Mouse (Mus musculus): ENCODE measurements at regions not wholly inside any gene's neighbourhood (a gene's known extent, or its start where the extent isn't known, plus 50 kb on each side); places are given as distances from the start of the nearest gene placed in this dataset.

- DNase-seq (ENCODE audit: low read depth) = peak; percentile 81
- TF ChIP-seq CTCF (IDR thresholded peaks at IDR 0.05; ENCODE audit: borderline replicate concordance, extremely low read depth, insufficient read depth, insufficient read length) (peak; percentile 65), POLR2A (IDR thresholded peaks at IDR 0.05; ENCODE audit: borderline replicate concordance, extremely low read depth, insufficient read depth, insufficient read length, poor library complexity, severe bottlenecking) (no peak)
Measured at GRCm38 (mm10) chr3:151001881-151002412, 435.7 kb upstream of the Adgrl4 start.

DNA sequence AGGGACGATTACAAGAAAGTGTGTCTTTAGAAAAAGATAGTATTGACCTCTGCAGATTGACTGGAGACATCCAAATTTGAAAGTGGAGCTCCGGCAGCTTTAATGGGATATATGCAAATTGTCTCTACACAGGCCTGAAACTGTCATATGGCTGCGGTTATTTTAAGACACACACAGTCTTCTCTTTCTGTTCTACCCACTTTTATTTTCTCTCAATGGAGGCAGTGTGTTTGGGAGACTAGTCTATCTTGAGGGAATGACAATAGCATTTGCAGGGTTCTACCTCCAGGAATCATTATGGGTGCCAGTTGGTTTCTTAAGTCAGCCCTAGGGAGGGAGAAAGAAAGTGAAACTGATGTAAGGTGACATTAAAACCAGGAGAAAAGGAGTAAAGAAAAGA is 434.2 kb upstream of the Adgrl4 start:
- DNase-seq (ENCODE audit: low read depth) = peak; percentile 22
- TF ChIP-seq POLR2A (IDR thresholded peaks at IDR 0.05; ENCODE audit: borderline replicate concordance, extremely low read depth, insufficient read depth, insufficient read length, poor library complexity, severe bottlenecking) (no peak), CTCF (IDR thresholded peaks at IDR 0.05; ENCODE audit: borderline replicate concordance, extremely low read depth, insufficient read depth, insufficient read length) (no peak)

DNA sequence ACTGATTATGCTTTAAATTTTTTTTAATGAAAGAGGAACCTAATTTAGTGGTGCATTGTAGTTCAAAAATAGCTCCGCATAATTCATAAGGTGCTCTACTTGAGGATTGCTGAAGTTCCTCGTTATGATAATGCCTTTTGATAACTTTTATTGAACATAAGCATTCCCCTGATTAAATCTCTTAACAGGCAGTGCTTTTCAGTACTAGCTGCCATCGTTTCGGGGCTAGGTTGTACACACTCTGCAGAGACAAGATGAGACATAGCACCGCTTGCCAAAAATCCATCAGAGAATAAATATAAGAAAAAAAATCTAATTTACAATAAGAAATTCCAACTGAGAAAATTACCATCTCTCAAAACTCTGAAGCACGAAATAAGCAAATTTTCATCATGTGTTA is 433.7 kb upstream of the Adgrl4 start:
- TF ChIP-seq POLR2A (IDR thresholded peaks at IDR 0.05; ENCODE audit: borderline replicate concordance, extremely low read depth, insufficient read depth, insufficient read length, poor library complexity, severe bottlenecking) (no peak), CTCF (IDR thresholded peaks at IDR 0.05; ENCODE audit: borderline replicate concordance, extremely low read depth, insufficient read depth, insufficient read length) (no peak)
- peak; percentile 40 for DNase-seq (ENCODE audit: low read depth)

DNA sequence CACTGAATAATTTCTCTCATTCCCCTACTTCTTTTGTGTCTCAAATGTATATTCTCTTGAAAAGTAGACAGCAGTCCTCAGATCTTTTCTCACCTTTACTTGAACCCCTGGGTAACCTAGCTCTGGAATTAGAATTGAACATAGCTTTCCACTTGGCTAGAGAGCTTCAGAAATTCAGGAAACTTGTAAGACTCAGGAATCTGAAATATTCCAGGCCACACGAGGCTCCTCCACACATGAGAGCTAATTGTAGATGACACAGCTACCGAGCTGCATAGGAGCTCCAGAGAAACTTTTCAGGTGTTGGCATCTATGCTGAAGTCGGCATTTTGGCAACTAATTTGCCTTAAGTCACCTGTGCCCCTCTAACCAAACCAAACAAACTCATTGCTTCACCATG is 417.7 kb upstream of the Adgrl4 start:
- TF ChIP-seq POLR2A (IDR thresholded peaks at IDR 0.05; ENCODE audit: borderline replicate concordance, extremely low read depth, insufficient read depth, insufficient read length, poor library complexity, severe bottlenecking) (no peak), CTCF (IDR thresholded peaks at IDR 0.05; ENCODE audit: borderline replicate concordance, extremely low read depth, insufficient read depth, insufficient read length) (no peak)
- no peak for DNase-seq (ENCODE audit: low read depth)

DNA sequence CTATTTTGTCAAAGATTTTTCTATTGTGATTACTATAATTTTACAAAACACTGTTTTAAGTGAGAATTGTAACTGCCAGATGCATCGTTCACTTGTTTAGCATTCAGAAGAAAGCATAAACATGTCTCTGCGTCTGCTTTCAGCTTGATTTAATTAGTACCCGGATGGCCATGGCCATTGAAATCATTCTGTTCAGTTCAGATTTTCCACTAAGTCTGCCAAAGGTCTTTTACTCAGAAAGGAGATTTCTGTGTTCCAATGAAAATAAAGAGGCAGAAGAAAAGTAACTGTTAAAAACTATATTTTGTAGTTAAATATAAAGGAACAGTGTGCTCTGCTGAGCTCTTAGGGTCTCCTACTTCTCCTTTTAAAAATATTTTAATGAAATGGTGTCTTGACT is 380.2 kb upstream of the Adgrl4 start:
- TF ChIP-seq CTCF (IDR thresholded peaks at IDR 0.05; ENCODE audit: borderline replicate concordance, extremely low read depth, insufficient read depth, insufficient read length) (no peak), POLR2A (IDR thresholded peaks at IDR 0.05; ENCODE audit: borderline replicate concordance, extremely low read depth, insufficient read depth, insufficient read length, poor library complexity, severe bottlenecking) (no peak)
- peak; percentile 27 for DNase-seq (ENCODE audit: low read depth)

DNA sequence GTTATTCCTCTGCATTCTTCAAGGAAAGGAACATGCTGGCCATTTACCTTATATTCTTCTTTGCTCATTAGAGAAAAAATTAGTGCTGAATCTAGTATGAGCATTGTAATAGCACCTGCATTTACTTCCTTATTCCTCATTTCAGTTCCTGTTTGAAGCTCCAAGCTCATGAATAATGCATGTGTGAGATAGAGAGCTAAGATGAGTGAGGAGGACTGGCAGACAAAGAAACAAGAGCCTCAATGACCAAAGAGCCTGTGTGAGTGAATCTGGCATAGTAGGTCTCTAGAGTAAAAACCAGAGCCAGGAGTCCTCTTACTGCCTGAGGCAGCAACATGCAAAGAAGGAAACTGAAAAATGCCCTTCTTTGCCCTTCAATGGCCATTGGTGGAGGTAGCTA is 365.4 kb upstream of the Adgrl4 start:
- DNase-seq (ENCODE audit: low read depth) = peak; percentile 60

DNA sequence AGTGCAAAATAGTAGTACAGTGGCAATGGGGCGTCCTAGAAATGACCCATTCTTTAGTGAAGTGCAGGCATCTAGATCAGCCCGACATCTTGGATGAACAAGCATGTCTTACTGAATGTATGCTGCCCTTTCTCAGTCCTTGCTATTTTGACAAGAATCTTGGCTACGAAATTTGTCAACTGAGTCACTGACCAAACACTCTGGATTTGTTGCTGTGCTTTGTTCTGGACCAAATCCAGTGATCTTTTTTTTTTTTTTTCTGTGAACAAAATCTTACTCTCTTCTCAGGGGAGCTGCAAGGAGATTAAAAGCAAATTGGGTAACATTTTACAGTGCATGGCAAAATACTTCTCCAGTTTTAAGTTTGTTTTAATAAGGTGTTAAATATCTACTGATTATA is 320.9 kb upstream of the Adgrl4 start:
- TF ChIP-seq CTCF (IDR thresholded peaks at IDR 0.05; ENCODE audit: borderline replicate concordance, extremely low read depth, insufficient read depth, insufficient read length) = no peak
- TF ChIP-seq POLR2A (IDR thresholded peaks at IDR 0.05; ENCODE audit: borderline replicate concordance, extremely low read depth, insufficient read depth, insufficient read length, poor library complexity, severe bottlenecking) = no peak
- DNase-seq (ENCODE audit: low read depth) = no peak

More for the DNA sequence above, 365.4 kb upstream of the Adgrl4 start:
- TF ChIP-seq CTCF (IDR thresholded peaks at IDR 0.05; ENCODE audit: borderline replicate concordance, extremely low read depth, insufficient read depth, insufficient read length) (no peak), POLR2A (IDR thresholded peaks at IDR 0.05; ENCODE audit: borderline replicate concordance, extremely low read depth, insufficient read depth, insufficient read length, poor library complexity, severe bottlenecking) (no peak)

DNA sequence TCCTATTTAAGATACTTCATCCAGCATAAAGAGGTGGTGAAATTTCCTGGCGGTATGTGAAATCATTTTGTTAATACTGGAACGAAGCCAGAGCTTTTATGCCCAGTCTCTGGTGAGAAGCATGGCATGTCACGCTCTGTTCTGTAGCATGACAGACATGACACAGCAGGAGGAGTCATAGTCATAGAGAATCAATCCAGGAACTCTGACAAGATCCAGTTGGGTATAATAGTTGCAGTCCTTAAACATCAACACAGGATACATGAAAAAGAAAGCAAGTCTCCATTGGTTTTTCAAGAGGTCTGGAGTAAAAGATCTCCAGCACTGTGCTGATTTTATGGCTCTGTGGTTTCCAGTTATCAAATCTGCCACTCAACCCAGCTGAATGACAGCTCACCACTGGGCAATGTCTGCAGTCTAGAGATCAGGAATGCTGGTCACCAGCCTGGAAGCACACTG is 320.1 kb upstream of the Adgrl4 start:
- TF ChIP-seq CTCF (IDR thresholded peaks at IDR 0.05; ENCODE audit: borderline replicate concordance, extremely low read depth, insufficient read depth, insufficient read length) (no peak), POLR2A (IDR thresholded peaks at IDR 0.05; ENCODE audit: borderline replicate concordance, extremely low read depth, insufficient read depth, insufficient read length, poor library complexity, severe bottlenecking) (no peak)
- DNase-seq (ENCODE audit: low read depth) = peak; percentile 76

- DNase-seq (ENCODE audit: low read depth) = peak; percentile 22
- no peak for TF ChIP-seq POLR2A (IDR thresholded peaks at IDR 0.05; ENCODE audit: borderline replicate concordance, extremely low read depth, insufficient read depth, insufficient read length, poor library complexity, severe bottlenecking)
- no peak for TF ChIP-seq CTCF (IDR thresholded peaks at IDR 0.05; ENCODE audit: borderline replicate concordance, extremely low read depth, insufficient read depth, insufficient read length)
Measured at GRCm38 (mm10) chr3:151124131-151124530, 313.6 kb upstream of the Adgrl4 start.

DNA sequence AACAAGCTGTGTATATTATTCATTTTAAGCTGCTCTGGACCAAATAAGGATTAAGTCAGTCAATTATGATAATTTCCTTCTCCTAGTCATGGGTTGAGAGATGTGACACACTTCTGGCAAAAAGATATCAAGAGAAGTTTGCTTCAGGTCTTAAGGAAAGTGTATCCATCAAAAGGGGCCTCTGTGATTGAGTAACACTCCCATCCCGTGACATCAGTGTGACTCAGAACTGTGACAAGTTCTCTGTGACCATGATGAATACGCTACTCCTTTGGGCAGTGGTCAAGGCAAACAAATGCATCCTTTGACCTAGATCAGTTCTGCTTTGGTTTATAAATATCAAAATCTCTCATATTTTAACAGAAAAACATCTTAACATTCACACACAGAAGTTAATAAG is 290.8 kb upstream of the Adgrl4 start:
- TF ChIP-seq POLR2A (IDR thresholded peaks at IDR 0.05; ENCODE audit: borderline replicate concordance, extremely low read depth, insufficient read depth, insufficient read length, poor library complexity, severe bottlenecking) (no peak), CTCF (IDR thresholded peaks at IDR 0.05; ENCODE audit: borderline replicate concordance, extremely low read depth, insufficient read depth, insufficient read length) (no peak)
- no peak for DNase-seq (ENCODE audit: low read depth)

- peak; percentile 31 for DNase-seq (ENCODE audit: low read depth)
- TF ChIP-seq POLR2A (IDR thresholded peaks at IDR 0.05; ENCODE audit: borderline replicate concordance, extremely low read depth, insufficient read depth, insufficient read length, poor library complexity, severe bottlenecking) (no peak), CTCF (IDR thresholded peaks at IDR 0.05; ENCODE audit: borderline replicate concordance, extremely low read depth, insufficient read depth, insufficient read length) (no peak)
Measured at GRCm38 (mm10) chr3:151153340-151153739, 284.3 kb upstream of the Adgrl4 start.

GRCm38 (mm10) chr3:151160516-151160915 is 277.2 kb upstream of the Adgrl4 start:
- DNase-seq (ENCODE audit: low read depth) = no peak
- TF ChIP-seq POLR2A (IDR thresholded peaks at IDR 0.05; ENCODE audit: borderline replicate concordance, extremely low read depth, insufficient read depth, insufficient read length, poor library complexity, severe bottlenecking) (no peak), CTCF (IDR thresholded peaks at IDR 0.05; ENCODE audit: borderline replicate concordance, extremely low read depth, insufficient read depth, insufficient read length) (no peak)
